Mouse (Mus musculus) heart, embryonic 16.5 days (tissue): Measurements from ENCODE around the gene Pole3. TPM values are rescaled to one million over a fixed set of nuclear protein-coding genes. Genes with fewer than 3 reads are reported as not detected.
A peak's percentile ranks its signal among the peaks of the same experiment; 100 is the strongest.

Source experiments
- ATAC-seq: fragments of 200-750 bp; cut with Nextera tagmentation; replicated peaks from 2 replicates; pipeline ENCODE4 v1.8.0; 2017; ENCODE audit warnings: moderate number of reproducible peaks; ENCODE audit not compliant: insufficient read depth, low FRiP score; ENCODE audit errors: extremely low read depth
- H3K27ac ChIP-seq: fragments of 300-500 bp; sonication (generic); 2 replicates; pipeline ENCODE4 v1.5.1; 2014; ENCODE audit warnings: mild to moderate bottlenecking, low read length, control low read depth, moderate library complexity
- H3K27me3 ChIP-seq: fragments of 300-500 bp; sonication (generic); 2 replicates; pipeline ENCODE4 v1.6.1; 2014; ENCODE audit warnings: low read length, mixed read lengths; ENCODE audit not compliant: control insufficient read depth, insufficient read depth
- H3K36me3 ChIP-seq: fragments of 300-500 bp; sonication (generic); 2 replicates; pipeline ENCODE4 v1.6.1; 2014; ENCODE audit not compliant: control insufficient read depth, insufficient read depth
- H3K4me1 ChIP-seq: fragments of 300-500 bp; sonication (generic); 2 replicates; pipeline ENCODE4 v1.6.1; 2014; ENCODE audit warnings: low read length, mixed read lengths; ENCODE audit not compliant: control insufficient read depth, insufficient read depth
- H3K4me2 ChIP-seq: fragments of 300-500 bp; sonication (generic); 2 replicates; pipeline ENCODE4 v1.6.1; 2014; ENCODE audit warnings: low read depth, mild to moderate bottlenecking, control low read depth, low read length
- H3K4me3 ChIP-seq: fragments of 300-500 bp; sonication (generic); 2 replicates; pipeline ENCODE4 v1.5.1; 2014; ENCODE audit warnings: mild to moderate bottlenecking, control low read depth, low read length
- H3K9ac ChIP-seq: fragments of 300-500 bp; sonication (generic); 2 replicates; pipeline ENCODE4 v1.6.1; 2014; ENCODE audit warnings: low read length, control low read depth
- H3K9me3 ChIP-seq: fragments of 300-500 bp; sonication (generic); replicated peaks from 2 replicates; pipeline ENCODE4 v1.6.1; 2016; ENCODE audit warnings: low read length; ENCODE audit not compliant: control insufficient read depth
- WGBS: fragments of 180-500 bp; shearing (Covaris S2); extraction: QIAGEN DNeasy Blood & Tissue Kit; methylation state at CpG from one replicate; pipeline ENCODE4 v1.1.7; 2014; 5-methylcytosine and 5-hydroxymethylcytosine counted together
- polyA plus RNA-seq: library from polyadenylated mRNA; unstranded; fragments of >200 nt; fragmentation: Nextera tagmentation; extraction: Ambion mirVana; gene quantifications from 2 replicates; pipeline ENCODE4 v1.2.1, GENCODE M21; 2015

Pole3 gene
- polyA plus RNA-seq, 1 experiment from 2014 or later: 51.4 TPM

DNA sequence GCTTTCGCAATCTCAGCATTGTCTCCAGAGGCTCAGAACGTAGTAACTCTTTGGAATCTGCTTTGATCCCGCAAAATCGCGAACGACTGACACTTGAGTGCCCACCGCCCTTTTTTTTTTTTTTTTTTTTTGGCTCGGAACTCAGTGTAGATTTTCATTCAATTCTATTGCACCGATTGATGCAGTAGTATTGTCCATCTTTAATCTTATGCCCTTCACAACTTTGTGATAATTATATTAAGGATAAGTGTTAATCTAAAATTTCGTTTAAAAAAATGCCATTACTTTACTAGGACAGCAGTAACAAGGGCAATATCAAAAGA lies 582 bp upstream of the Pole3 start:
- no peak for ATAC-seq
- Histone ChIP-seq H3K36me3 (peaks cover 7% of the 10 kb centered on the region), H3K4me2 (peak overlapping the region; percentile 59), H3K9ac (peak overlapping the region; percentile 51; the same call in 1 of the 2 replicates), H3K27me3 (no peaks in the 10 kb centered on the region), H3K4me3 (peak overlapping the region; percentile 88), H3K27ac (no peak overlapping the region), H3K9me3 (no peaks in the 10 kb centered on the region), H3K4me1 (peaks cover 9% of the 10 kb centered on the region)
- WGBS: under 1% methylated on average over 10 of the region's 10 CpGs

DNA sequence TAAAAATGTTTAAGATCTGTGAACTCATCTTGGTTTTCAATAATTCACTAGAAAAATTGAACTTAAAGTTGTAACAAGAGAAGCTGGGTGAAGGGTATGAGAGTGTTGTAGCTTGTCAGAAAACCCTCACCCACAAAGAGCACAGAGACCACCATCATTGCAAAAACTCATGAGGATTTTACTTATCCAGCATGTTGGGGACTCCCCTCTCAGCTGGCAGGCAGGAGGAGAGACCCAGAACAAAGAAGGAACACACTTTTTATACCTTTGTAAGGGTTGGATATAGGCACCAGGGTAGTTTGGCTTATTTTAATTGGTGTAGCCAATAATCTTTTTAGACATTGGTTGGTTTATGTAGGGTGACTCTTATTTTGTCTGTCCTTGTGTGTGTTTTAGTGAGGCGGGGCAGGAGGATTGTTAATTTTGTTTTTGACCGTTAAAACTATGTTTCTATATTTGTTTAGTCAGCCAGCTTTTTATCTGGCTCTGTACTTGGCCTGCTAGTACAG lies 3.9 kb downstream of the Pole3 start:
- H3K4me3 ChIP-seq: no peak overlapping the region
- H3K4me1 ChIP-seq: peaks cover 37% of the 10 kb centered on the region
- 73% methylated on average over 2 of the region's 2 CpGs for WGBS
- H3K27me3 ChIP-seq: no peaks in the 10 kb centered on the region
- no peaks in the 10 kb centered on the region for H3K9me3 ChIP-seq
- ATAC-seq: no peak
- H3K9ac ChIP-seq: no peak overlapping the region
- peaks cover 7% of the 10 kb centered on the region for H3K36me3 ChIP-seq
- H3K4me2 ChIP-seq: no peak overlapping the region
- H3K27ac ChIP-seq: no peak overlapping the region

DNA sequence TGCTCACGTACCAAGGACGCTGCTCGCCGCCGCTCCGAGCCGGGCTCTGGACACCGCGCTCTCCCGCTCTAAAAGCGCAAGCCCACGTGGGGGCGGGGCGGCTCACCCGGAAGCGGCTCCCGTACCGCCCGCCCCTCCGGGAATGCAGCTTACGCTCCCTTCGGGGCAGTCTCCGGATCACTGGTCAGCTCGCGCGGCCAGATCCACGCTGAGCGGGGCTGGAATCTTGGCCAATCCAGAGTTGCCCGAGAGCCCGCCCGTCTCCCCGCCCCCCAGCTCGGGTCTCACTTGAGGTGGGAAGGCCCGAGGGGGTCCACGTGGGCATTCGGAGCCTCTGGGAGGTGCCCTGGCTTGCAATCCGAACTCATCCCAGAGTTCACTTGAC lies 5.0 kb downstream of the Pole3 start, which contains the start of gene Alad:
TSS of gene Alad (minus strand) at position 70 of the 385 bp plus-strand sequence.
- Histone ChIP-seq H3K4me2 (peak within 1 kb of the TSS; percentile 91), H3K27me3 (no peaks in the 10 kb centered on the region), H3K4me3 (peak within 1 kb of the TSS; percentile 79), H3K27ac (peak within 1 kb of the TSS; percentile 79), H3K36me3 (peaks cover 7% of the 10 kb centered on the region), H3K9ac (peak within 1 kb of the TSS; percentile 87), H3K9me3 (no peaks in the 10 kb centered on the region), H3K4me1 (peaks cover 43% of the 10 kb centered on the region)
- peak; percentile 83 for ATAC-seq
- under 1% methylated on average over 37 of the region's 37 CpGs for WGBS

DNA sequence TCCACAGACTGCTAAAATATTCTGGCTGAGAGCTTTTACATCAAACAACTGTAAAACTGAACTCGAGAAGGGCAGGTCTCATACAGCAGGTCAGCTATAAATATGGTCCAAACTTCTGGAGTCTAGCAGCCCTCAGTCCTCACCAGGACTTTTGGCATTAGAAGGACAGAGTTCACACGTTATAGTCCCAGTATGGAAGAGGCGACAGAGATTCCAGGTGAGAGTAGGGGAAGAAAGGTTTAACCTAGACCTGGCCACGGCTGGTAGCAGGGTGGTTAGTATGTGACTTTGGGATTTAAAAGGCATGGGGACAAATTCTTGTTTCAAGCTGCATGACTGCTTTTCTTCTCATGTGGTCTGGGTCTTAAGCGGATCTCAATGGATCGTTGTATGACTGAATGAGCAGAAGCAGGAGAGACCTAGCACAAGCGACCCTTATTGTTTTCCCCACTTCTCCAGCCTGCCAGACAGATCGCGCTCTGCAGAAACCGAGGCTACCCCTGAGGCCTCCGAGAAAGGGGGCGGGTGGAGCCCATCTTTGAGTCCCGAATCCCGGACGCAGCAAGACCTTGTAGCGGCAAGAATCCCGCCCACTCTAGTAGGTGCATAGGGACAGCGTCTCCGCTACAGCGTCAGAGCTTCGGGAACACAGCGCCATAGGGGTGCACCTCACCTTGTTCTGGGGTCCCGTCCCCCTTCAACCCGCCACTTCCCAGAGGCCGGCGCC lies 5.6 kb downstream of the Pole3 start:
- 1% methylated on average over 26 of the region's 26 CpGs for WGBS
- Histone ChIP-seq H3K4me1 (peaks cover 41% of the 10 kb centered on the region), H3K27ac (peak overlapping the region; percentile 79), H3K4me3 (peak overlapping the region; percentile 79), H3K4me2 (peak overlapping the region; percentile 91), H3K36me3 (peaks cover 7% of the 10 kb centered on the region), H3K27me3 (no peaks in the 10 kb centered on the region), H3K9me3 (no peaks in the 10 kb centered on the region), H3K9ac (peak overlapping the region; percentile 87)
- peak; percentile 32 for ATAC-seq

DNA sequence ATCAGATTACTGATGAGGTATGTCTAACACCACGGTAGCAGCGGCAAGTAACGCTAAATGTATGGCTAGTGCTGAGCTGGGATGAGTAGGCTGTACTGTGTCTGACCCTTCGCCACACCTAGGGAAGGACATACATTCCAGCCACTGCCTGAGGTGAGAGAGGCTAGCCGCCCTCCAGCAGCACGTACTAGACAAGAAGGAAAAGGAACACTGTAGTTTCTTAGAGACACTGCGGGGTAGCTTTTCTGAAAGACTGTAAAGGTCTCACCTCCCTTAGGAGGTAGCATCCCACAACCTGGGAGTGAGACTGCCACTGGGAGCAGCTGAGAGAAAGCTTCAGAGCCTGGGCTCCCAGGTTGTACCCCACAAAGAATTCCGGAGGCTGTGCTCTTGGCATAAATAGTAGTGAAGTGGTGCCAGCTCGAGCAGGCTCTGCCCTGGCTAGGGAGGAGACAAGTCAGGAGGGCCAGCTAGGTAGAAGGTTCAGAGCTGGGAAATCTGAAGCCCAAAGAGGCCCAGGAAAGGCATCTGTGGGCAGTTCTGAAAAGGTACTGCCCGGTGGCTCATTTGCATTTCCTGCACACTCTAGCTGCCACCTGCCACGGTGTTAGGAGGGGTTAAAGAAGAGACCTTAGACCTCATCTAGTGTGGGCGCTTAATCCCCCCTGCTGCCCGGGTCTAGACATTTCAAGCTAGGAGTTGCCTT lies 6.3 kb downstream of the Pole3 start:
- H3K4me1 ChIP-seq: peaks cover 34% of the 10 kb centered on the region
- 39% methylated on average over 13 of the region's 13 CpGs for WGBS

DNA sequence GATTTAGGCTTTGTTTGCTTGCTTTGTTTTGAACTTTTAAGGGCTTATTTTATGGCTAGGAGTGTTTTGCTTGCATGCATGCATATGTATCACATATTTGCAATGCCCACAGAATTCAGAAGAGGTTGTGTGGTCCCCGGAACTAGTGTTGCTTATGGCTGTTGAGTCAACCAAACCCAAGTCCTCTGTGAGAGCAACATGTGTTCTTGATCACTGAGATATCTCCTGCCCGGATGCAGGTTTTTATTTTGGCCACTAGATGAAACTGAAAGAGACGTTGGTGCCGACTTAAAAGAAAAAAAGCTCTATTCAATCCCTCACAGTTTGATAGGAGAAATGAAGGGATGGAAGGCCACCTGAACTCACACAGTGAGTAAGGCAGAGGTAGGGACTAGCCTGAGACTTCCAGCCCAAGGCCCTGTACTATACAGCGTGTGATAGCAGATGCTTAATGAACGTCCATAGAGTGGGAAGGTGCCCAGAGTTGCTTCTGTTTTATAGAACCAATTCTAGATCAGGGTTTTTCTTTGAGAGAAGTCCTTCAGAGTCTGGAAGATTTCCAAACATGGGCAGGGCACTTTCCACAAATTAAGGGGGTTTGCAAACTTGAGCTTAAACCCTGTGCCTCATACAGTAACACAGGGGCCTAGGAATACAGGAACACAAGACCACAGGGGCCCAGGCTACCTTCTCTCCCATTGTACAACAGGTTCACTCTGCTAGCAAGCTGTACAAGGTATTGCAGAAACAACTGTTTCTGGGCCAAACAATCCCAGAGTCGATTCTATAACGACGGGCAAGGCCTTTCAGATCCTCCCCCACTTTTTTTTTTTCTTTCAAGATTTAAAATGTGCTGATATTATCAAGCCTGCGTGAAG lies 7.1 kb downstream of the Pole3 start:
- WGBS: 72% methylated on average over 10 of the region's 10 CpGs

More for the DNA sequence above, 6.3 kb downstream of the Pole3 start:
- no peak for ATAC-seq
- Histone ChIP-seq H3K36me3 (peaks cover 4% of the 10 kb centered on the region; the same call in 1 of the 2 replicates), H3K4me3 (peak overlapping the region; percentile 79), H3K27ac (peak overlapping the region; percentile 79), H3K4me2 (peak overlapping the region; percentile 91), H3K9ac (peak overlapping the region; percentile 87), H3K27me3 (no peaks in the 10 kb centered on the region), H3K9me3 (no peaks in the 10 kb centered on the region)

DNA sequence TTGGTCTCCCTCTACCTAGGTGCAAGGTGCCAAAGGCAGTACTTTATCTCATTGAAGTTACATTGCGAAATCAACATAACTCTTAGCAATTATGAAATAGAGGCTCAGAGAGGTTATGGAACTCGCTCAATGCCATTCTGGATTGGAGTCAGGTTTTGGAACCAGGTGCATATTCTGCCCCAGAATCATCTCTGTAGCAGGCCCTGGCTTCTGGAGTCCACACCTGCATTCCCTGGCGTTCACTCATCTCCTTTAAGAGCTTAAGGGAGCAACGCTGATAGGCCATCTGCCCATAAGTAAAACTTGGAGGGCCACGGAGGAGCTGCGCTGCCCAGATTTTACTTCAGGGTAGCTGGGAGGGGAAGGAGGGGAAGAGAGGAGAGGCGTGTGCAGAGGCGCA lies 7.8 kb downstream of the Pole3 start:
- Histone ChIP-seq H3K36me3 (peaks cover 11% of the 10 kb centered on the region), H3K9me3 (no peaks in the 10 kb centered on the region), H3K27ac (peak overlapping the region; percentile 55), H3K4me1 (peaks cover 34% of the 10 kb centered on the region), H3K4me3 (no peak overlapping the region), H3K4me2 (no peak overlapping the region), H3K27me3 (no peaks in the 10 kb centered on the region), H3K9ac (no peak overlapping the region)
- WGBS: 85% methylated on average over 8 of the region's 8 CpGs
- no peak for ATAC-seq

More for the DNA sequence above, 7.1 kb downstream of the Pole3 start:
- Histone ChIP-seq H3K4me1 (peaks cover 34% of the 10 kb centered on the region), H3K4me2 (peak overlapping the region; percentile 91), H3K27me3 (no peaks in the 10 kb centered on the region), H3K9me3 (no peaks in the 10 kb centered on the region), H3K27ac (peak overlapping the region; percentile 79), H3K36me3 (peaks cover 7% of the 10 kb centered on the region), H3K9ac (peak overlapping the region; percentile 87), H3K4me3 (no peak overlapping the region; the same call in 1 of the 2 replicates)
- no peak for ATAC-seq

DNA sequence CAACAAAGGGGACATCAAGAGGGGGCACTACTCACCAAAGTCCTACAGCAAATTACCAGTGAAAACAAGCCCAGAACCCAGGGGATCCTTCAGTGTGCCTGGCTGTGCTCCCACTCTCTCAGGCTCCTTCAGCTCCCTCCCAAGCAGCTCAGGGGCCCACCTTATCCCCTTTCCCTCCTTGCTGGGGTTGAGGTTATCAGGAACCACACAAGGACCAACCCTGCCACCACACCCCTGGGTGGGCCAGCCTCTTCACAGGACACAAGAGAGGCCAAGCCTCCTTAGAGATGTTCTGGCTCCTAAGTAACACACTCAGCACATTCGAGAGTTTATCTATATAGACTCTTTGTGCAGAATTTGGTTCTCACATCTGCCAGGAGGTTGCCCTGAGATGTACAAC lies 8.3 kb downstream of the Pole3 start:
- peaks cover 14% of the 10 kb centered on the region for H3K36me3 ChIP-seq
- WGBS: 68% methylated on average over 1 of the region's 1 CpGs
- H3K4me1 ChIP-seq: peaks cover 34% of the 10 kb centered on the region
- H3K27me3 ChIP-seq: no peaks in the 10 kb centered on the region
- H3K27ac ChIP-seq: peak overlapping the region; percentile 55
- no peak for ATAC-seq
- no peak overlapping the region for H3K4me3 ChIP-seq
- H3K9me3 ChIP-seq: no peaks in the 10 kb centered on the region
- H3K9ac ChIP-seq: no peak overlapping the region
- no peak overlapping the region for H3K4me2 ChIP-seq
